Mouse (Mus musculus) thymus, adult 2 months (tissue): ENCODE measurements around the gene Rab40b. TPM values are rescaled to one million over a fixed set of nuclear protein-coding genes. Genes with fewer than 3 reads are reported as not detected.
A peak's percentile ranks its signal among the peaks of the same experiment; 100 is the strongest.

Source experiments
- DNase-seq: peaks from one replicate; pipeline ENCODE4 v3.0.0; 2021
- H3K27ac ChIP-seq: fragments of 200-500 bp; 2 replicates; pipeline ENCODE4 v1.5.1; 2012; ENCODE audit warnings: low read length, control low read depth; ENCODE audit not compliant: control insufficient read depth, insufficient read depth
- H3K27me3 ChIP-seq: fragments of 200-500 bp; 2 replicates; pipeline ENCODE4 v1.6.1; 2012; ENCODE audit warnings: mild to moderate bottlenecking, low read length, moderate library complexity, mixed read lengths; ENCODE audit not compliant: control insufficient read depth, insufficient read depth
- H3K36me3 ChIP-seq: fragments of 200-500 bp; 2 replicates; pipeline ENCODE4 v1.6.1; 2012; ENCODE audit warnings: mild to moderate bottlenecking, low read length, moderate library complexity; ENCODE audit not compliant: control insufficient read depth, insufficient read depth
- H3K4me1 ChIP-seq: fragments of 200-500 bp; replicated peaks from 2 replicates; pipeline ENCODE4 v1.6.1; 2012; ENCODE audit warnings: low read length; ENCODE audit not compliant: control insufficient read depth, insufficient read depth
- H3K4me3 ChIP-seq: fragments of 200-500 bp; 2 replicates; pipeline ENCODE4 v1.5.1; 2012; ENCODE audit warnings: mild to moderate bottlenecking, low read length, control low read depth, moderate library complexity; ENCODE audit not compliant: control insufficient read depth, insufficient read depth
- CTCF ChIP-seq: fragments of 200-500 bp; IDR thresholded peaks from 2 replicates; pipeline ENCODE4 v1.5.1; 2012; ENCODE audit warnings: mild to moderate bottlenecking, control low read depth, low read length, moderate library complexity, borderline replicate concordance; ENCODE audit not compliant: control insufficient read depth, poor library complexity, insufficient read depth; ENCODE audit errors: extremely low read depth
- POLR2A ChIP-seq: fragments of 200-500 bp; IDR thresholded peaks from 2 replicates; pipeline ENCODE4 v1.6.1; 2012; ENCODE audit warnings: mild to moderate bottlenecking, low read length, control low read depth, moderate library complexity; ENCODE audit not compliant: control insufficient read depth, poor library complexity, insufficient read depth; ENCODE audit errors: extremely low read depth
- WGBS: fragments of 180-500 bp; shearing (Covaris S2); methylation state at CpG from one replicate; pipeline ENCODE4 v1.1.7; 2018; 5-methylcytosine and 5-hydroxymethylcytosine counted together
- polyA plus RNA-seq: library from polyadenylated mRNA; depleted of rRNA; stranded (reverse); fragments of >200 nt; gene quantifications from 2 replicates; pipeline ENCODE4 v1.2.3, GENCODE M21; 2012

The Rab40b gene
- polyA plus RNA-seq, 1 experiment, result 0.57 TPM

DNA sequence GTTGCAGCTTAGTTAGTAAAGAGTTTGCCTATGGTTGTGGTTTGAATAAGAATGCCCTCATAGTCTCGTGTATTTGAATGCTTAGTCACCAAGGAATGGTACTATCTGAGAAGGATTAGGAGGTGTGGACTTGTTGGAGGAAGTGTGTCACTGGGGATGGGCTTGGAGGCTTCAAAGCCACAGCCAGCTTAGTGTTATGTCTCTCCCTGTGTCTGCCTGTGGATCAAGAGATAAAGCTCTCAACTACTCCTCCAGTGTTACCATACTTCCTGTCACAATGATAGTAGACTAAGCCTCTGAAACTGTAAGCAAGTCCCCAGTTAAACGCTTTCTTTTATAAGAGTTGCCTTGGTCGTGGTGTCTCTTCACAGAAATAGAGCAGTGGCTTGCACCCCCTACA is 2.7 kb upstream of the Rab40b start:
- DNase-seq, result no peak
- TF ChIP-seq CTCF (no peak), POLR2A (no peak)
- Histone ChIP-seq H3K4me1 (peaks cover 11% of the 10 kb centered on the region; the same call in 1 of the 2 replicates), H3K27ac (no peak overlapping the region), H3K27me3 (peaks cover 4% of the 10 kb centered on the region; the same call in 1 of the 2 replicates), H3K36me3 (no peaks in the 10 kb centered on the region), H3K4me3 (no peak overlapping the region)
- 72% methylated on average over 3 of the region's 3 CpGs for WGBS

GRCm38 (mm10) chr11:121388554-121388945 is 499 bp upstream of the Rab40b start:
- 15% methylated on average over 6 of the region's 6 CpGs for WGBS
- peaks cover 11% of the 10 kb centered on the region; the same call in 1 of the 2 replicates for H3K4me1 ChIP-seq
- TF ChIP-seq CTCF (no peak), POLR2A (no peak)
- no peaks in the 10 kb centered on the region for H3K36me3 ChIP-seq
- H3K27me3 ChIP-seq, result peaks cover 4% of the 10 kb centered on the region; the same call in 1 of the 2 replicates
- H3K4me3 ChIP-seq, result peak overlapping the region; percentile 44
- no peak for DNase-seq
- no peak overlapping the region for H3K27ac ChIP-seq

DNA sequence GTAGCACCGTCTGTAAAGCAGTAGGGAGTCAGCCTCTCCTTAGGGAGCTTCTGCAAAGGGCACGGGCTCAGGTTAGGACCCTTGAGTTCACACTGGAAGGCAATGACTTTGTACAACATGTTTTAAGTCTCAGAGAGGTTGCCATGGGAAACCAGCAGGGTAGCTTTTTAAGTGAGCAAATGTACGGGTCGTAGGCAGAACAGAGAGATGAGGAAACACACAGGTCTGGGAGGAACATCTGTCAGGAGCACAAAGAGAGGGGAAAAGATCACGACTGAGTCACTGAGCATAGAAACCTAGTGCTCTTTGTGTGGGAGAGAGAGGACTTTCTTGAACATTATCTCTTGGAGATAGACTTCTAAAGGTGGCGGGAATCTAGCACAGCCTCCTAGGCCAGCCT is 7.8 kb downstream of the Rab40b start:
- no peak for TF ChIP-seq POLR2A
- no peak for TF ChIP-seq CTCF
- no peak for DNase-seq
- Histone ChIP-seq H3K36me3 (no peaks in the 10 kb centered on the region), H3K4me1 (no peaks in the 10 kb centered on the region), H3K27ac (no peak overlapping the region), H3K4me3 (no peak overlapping the region), H3K27me3 (no peaks in the 10 kb centered on the region)
- 72% methylated on average over 6 of the region's 6 CpGs for WGBS

DNA sequence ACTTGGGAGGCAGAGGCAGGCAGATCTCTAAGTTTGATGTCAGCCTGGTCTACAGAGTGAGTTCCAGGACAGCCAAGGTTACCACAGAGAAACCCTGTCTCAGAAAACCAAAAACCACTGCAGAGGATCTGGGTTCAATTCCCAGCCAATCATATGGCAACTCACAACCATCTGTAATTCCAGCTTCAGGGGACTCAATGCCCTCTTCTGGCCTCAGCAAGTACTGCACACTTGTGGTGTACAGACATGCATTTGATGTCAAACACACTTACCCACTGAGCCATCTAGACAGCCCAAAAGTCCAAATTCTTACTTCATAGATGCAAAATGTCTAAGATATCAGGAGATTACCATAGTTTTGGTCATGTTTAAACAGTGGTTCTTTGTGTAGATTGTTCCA is 9.4 kb downstream of the Rab40b start:
- Histone ChIP-seq H3K27me3 (no peaks in the 10 kb centered on the region), H3K36me3 (no peaks in the 10 kb centered on the region), H3K4me1 (no peaks in the 10 kb centered on the region), H3K4me3 (no peak overlapping the region), H3K27ac (no peak overlapping the region)
- TF ChIP-seq POLR2A (no peak), CTCF (no peak)
- DNase-seq, result no peak

GRCm38 (mm10) chr11:121373305-121373704 is 14.7 kb downstream of the Rab40b start:
- no peaks in the 10 kb centered on the region for H3K36me3 ChIP-seq
- no peaks in the 10 kb centered on the region for H3K4me1 ChIP-seq
- no peak overlapping the region for H3K27ac ChIP-seq
- TF ChIP-seq POLR2A, result no peak
- H3K4me3 ChIP-seq, result no peak overlapping the region
- DNase-seq, result no peak
- WGBS, result 88% methylated on average over 6 of the region's 6 CpGs
- H3K27me3 ChIP-seq, result no peaks in the 10 kb centered on the region

DNA sequence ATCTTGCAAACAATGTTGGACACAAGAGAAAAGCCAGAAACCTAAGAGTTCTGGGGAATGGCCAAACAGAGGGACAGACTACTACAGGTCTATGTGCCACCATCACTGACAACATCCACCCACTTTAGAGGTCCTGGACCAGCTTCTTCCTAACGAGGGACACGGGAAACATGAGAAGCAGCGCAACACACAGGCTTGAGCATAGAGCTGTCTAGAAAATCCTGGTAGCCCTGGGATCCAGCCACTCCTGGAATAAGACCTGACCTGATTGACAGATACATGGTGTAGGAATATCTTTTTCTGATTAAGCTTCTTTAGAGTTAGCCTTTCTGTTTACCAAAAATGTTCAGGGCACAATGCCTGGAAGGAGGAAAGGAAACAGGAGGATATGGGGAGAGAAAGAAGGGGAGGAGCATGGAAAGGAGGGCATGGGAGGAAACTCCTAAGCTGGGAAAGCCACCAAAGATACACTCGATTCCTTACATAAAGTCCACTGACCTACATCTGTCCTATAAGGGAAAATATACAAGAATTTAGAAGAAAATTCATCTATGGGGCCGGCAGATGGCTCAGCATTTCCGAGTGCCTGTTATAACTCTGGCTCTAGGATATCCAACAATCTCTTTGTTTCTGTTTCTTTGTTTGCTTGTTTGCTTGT is 17.6 kb downstream of the Rab40b start:
- TF ChIP-seq POLR2A (no peak), CTCF (no peak)
- Histone ChIP-seq H3K36me3 (no peaks in the 10 kb centered on the region), H3K27ac (no peak overlapping the region), H3K27me3 (no peaks in the 10 kb centered on the region), H3K4me3 (no peak overlapping the region), H3K4me1 (no peaks in the 10 kb centered on the region)
- WGBS, result 86% methylated on average over 6 of the region's 6 CpGs
- no peak for DNase-seq

DNA sequence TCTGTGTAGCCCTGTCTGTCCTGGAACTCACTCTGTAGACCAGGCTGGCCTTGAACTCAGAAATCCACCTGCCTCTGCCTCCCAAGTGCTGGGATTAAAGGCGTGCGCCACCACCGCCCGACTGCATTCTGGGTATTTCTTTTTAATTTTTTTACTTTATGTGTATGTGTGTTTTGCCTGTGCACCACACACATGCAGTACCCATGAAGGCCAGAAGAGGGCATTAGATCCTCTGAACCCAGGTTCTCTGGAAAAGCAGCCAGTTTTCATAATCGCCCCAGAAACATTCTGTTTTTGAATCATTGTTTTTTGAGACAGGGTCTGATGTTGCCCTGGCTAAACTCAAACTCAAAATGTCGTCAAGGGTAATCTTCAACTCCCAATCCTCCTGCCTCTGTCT is 18.4 kb downstream of the Rab40b start:
- Histone ChIP-seq H3K27me3 (no peaks in the 10 kb centered on the region), H3K36me3 (no peaks in the 10 kb centered on the region), H3K4me3 (no peak overlapping the region), H3K4me1 (no peaks in the 10 kb centered on the region), H3K27ac (no peak overlapping the region)
- no peak for TF ChIP-seq POLR2A
- TF ChIP-seq CTCF, result no peak
- DNase-seq, result peak; percentile 47
- 91% methylated on average over 6 of the region's 6 CpGs for WGBS

DNA sequence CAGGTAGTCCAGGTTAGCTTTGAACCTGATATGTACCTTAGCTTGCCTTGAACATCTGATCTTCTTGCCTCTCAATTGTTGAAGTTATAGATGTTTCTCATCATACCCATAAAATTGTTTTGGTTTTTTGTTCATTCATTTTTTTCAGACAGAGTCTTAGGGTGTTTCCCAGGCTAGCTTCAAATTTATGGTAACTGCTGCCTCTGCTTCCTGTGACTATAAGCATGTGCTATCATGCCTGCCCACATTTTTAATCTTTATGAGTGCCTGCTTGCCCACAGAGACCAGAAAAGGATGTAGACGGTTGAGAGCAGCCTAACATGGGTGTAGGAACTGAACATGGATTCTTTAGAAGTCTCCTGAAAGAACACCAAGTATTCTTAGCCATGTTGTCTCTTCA is 19.3 kb downstream of the Rab40b start:
- Histone ChIP-seq H3K27me3 (no peaks in the 10 kb centered on the region), H3K4me1 (no peaks in the 10 kb centered on the region), H3K27ac (no peak overlapping the region), H3K36me3 (no peaks in the 10 kb centered on the region), H3K4me3 (no peak overlapping the region)
- no peak for TF ChIP-seq POLR2A
- no peak for TF ChIP-seq CTCF
- DNase-seq, result no peak
- 22% methylated on average over 1 of the region's 1 CpGs for WGBS
